Mouse (Mus musculus) embryonic facial prominence, embryonic 15.5 days (tissue): ENCODE measurements around the gene Nol11. TPM values are rescaled to one million over a fixed set of nuclear protein-coding genes. Genes with fewer than 3 reads are reported as not detected.
"Not testable (repeated sequence)": the region's sequence is repeated elsewhere in the genome, so short reads cannot be mapped to it uniquely, and the experiment has no call there.

ENCODE experiments used
- ATAC-seq: fragments of 200-750 bp; cut with Nextera tagmentation; 2 replicates; pipeline ENCODE4 v1.8.0; 2017; ENCODE audit warnings: low read depth, moderate TSS enrichment; ENCODE audit not compliant: insufficient number of reproducible peaks, low FRiP score, low TSS enrichment
- H3K27ac ChIP-seq: fragments of 300-500 bp; sonication (generic); replicated peaks from 2 replicates; pipeline ENCODE4 v1.5.1; 2015; ENCODE audit warnings: mild to moderate bottlenecking, inconsistent platforms
- H3K27me3 ChIP-seq: fragments of 300-500 bp; sonication (generic); 2 replicates; pipeline ENCODE4 v1.6.1; 2015; ENCODE audit warnings: inconsistent platforms
- H3K36me3 ChIP-seq: fragments of 300-500 bp; sonication (generic); 2 replicates; pipeline ENCODE4 v1.6.1; 2015; ENCODE audit warnings: mild to moderate bottlenecking, inconsistent platforms
- H3K4me1 ChIP-seq: fragments of 300-500 bp; sonication (generic); 2 replicates; pipeline ENCODE4 v1.6.1; 2015; ENCODE audit warnings: inconsistent platforms
- H3K4me2 ChIP-seq: fragments of 300-500 bp; sonication (generic); replicated peaks from 2 replicates; pipeline ENCODE4 v1.6.1; 2015; ENCODE audit warnings: mild to moderate bottlenecking, inconsistent platforms
- H3K4me3 ChIP-seq: fragments of 300-500 bp; sonication (generic); replicated peaks from 2 replicates; pipeline ENCODE4 v1.5.1; 2015; ENCODE audit warnings: mild to moderate bottlenecking, inconsistent platforms
- H3K9ac ChIP-seq: fragments of 300-500 bp; sonication (generic); 2 replicates; pipeline ENCODE4 v1.6.1; 2015; ENCODE audit warnings: inconsistent platforms
- H3K9me3 ChIP-seq: fragments of 300-500 bp; sonication (generic); replicated peaks from 2 replicates; pipeline ENCODE4 v1.6.1; 2016; ENCODE audit warnings: inconsistent platforms
- WGBS: fragments of 180-500 bp; shearing (Covaris S2); methylation state at CpG from one replicate; pipeline ENCODE4 v1.1.7; 2015; 5-methylcytosine and 5-hydroxymethylcytosine counted together
- polyA plus RNA-seq: library from polyadenylated mRNA; unstranded; fragments of >200 nt; fragmentation: Nextera tagmentation; extraction: Ambion mirVana; gene quantifications from 2 replicates; pipeline ENCODE4 v1.2.1, GENCODE M21; 2015

Nol11 gene
- polyA plus RNA-seq, 1 experiment from 2014 or later: 43.5 TPM

DNA sequence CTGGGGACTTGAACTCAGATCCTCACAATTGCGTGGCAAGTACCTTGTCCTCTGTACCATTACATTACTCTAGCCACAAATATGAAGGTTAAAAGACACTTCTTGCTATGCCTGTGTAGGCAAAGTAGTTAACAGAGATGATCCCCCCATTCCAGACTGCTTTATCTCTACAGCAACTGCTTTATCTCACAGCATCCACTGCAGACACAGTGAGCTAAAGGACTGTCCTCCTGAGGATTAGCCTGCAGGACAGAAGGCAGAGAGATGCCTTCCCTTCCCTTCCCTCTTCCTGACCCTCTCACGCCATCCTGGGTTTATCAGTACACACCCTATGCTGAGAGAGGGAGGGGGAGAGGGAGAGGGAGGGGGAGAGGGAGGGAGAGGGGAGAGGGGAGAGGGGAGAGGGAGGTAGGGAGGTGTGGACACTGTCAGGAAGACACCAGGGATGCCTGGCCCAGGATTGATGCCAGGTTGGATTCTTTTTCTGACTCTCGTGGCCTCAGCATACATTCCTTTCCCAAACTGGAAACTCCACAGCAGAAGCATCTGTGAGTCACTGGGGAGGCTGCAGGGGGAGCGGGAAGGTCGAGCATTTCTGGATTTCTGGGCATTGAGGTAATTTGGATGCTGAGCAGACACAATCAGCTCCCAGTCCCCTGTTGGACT, 32.1 kb downstream of the Nol11 start:
- 37% methylated on average over 5 of the region's 5 CpGs for WGBS
- Histone ChIP-seq H3K4me2 (no peak overlapping the region), H3K27ac (no peak overlapping the region), H3K4me1 (no peaks in the 10 kb centered on the region), H3K4me3 (no peak overlapping the region), H3K9ac (no peak overlapping the region), H3K27me3 (no peaks in the 10 kb centered on the region), H3K9me3 (no peaks in the 10 kb centered on the region), H3K36me3 (no peaks in the 10 kb centered on the region)
- no peak for ATAC-seq

DNA sequence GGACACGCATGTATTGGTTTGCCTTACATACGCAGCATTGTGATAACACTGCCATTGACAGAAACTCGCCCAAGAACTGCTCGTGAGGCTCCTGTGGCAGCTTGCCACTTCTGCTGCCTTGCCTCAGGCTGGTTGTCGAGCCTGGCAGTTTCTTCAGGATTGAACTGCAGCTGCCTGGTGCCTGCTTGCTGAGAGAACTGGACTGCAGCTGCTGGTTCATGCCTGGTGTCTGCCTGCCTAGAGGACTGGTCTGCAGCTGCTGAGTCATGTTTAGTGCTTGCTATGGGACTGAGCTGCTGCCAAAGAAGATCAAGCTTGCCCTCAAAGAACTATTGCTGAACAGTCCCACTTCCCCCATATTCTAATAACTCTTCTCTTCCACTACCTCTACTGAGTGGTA, 33.9 kb downstream of the Nol11 start:
- Histone ChIP-seq H3K4me2 (no peak overlapping the region), H3K27ac (no peak overlapping the region), H3K27me3 (no peaks in the 10 kb centered on the region), H3K9ac (no peak overlapping the region), H3K9me3 (no peaks in the 10 kb centered on the region), H3K4me3 (no peak overlapping the region), H3K4me1 (no peaks in the 10 kb centered on the region), H3K36me3 (no peaks in the 10 kb centered on the region)
- no peak for ATAC-seq
- 65% methylated on average over 5 of the region's 5 CpGs for WGBS

DNA sequence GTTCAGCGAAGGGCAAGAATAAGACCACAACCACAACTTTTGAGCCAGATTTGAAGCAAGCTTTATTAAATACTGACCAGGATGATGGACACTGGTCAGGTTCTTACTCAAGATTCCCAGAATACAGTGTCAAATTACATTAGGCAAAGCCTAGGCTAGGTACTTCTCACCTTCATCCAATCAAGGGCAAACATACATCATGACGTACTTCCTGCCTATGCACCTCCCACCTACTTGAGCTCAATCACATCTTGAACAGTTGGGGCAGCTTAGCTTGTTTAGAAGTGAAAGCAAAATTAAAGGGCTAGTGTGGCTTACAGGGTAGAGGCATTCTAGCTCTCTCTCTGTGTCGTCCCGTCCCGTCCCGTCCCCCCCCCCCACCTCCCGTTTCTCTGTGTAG, 34.8 kb downstream of the Nol11 start:
- Histone ChIP-seq H3K4me3 (no peak overlapping the region), H3K27me3 (no peaks in the 10 kb centered on the region), H3K4me1 (no peaks in the 10 kb centered on the region), H3K27ac (no peak overlapping the region), H3K36me3 (no peaks in the 10 kb centered on the region), H3K9ac (no peak overlapping the region), H3K9me3 (no peaks in the 10 kb centered on the region), H3K4me2 (no peak overlapping the region)
- 83% methylated on average over 7 of the region's 7 CpGs for WGBS
- no peak for ATAC-seq

DNA sequence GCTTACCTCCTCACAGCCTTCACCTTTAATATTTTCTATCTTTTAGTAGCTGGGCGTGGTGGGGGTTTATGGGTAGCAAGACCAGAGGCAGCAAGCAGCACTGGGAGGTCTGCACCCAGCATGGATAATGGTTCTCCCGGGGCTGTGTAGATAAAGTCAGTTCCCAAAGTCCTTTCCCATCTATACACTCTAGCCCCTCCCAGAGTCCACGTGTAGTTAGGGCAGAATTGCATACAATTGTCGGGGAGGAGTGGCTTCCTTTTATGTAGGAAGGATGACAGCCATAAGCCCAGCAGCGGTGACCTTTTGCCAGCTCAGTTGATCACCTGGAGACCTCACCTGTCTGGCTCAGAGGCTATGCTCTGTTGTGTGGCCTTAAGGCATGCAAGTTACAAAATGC, 35.5 kb downstream of the Nol11 start:
- no peak overlapping the region for H3K4me3 ChIP-seq
- no peaks in the 10 kb centered on the region for H3K36me3 ChIP-seq
- H3K4me2 ChIP-seq: no peak overlapping the region
- no peak overlapping the region for H3K9ac ChIP-seq
- WGBS: 69% methylated on average over 5 of the region's 5 CpGs
- H3K9me3 ChIP-seq: no peaks in the 10 kb centered on the region
- no peak overlapping the region for H3K27ac ChIP-seq
- no peaks in the 10 kb centered on the region for H3K27me3 ChIP-seq
- ATAC-seq: no peak; the same call in 1 of the 2 replicates
- H3K4me1 ChIP-seq: no peaks in the 10 kb centered on the region

DNA sequence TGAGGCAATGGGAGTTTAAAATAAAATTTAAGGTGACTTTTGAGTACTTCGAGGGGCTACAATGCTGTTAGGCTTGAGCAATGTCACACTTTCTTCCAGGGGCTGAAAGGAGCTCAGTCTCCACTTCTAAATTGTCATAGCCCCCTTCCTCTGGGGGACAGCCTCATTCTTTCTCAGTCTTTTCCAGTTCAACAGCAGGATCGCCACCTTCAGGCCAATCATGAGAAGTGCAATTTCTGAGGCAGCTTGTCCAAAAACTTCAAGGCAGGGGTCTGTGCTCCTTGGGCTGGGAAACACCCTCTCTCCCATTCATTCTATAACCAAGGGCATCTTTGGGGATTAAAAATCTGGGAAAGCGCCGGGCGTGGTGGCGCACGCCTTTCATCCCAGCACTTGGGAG, 37.4 kb downstream of the Nol11 start:
- Histone ChIP-seq H3K9ac (no peak overlapping the region), H3K36me3 (no peaks in the 10 kb centered on the region), H3K27ac (no peak overlapping the region), H3K4me2 (no peak overlapping the region), H3K4me3 (no peak overlapping the region), H3K4me1 (no peaks in the 10 kb centered on the region), H3K9me3 (no peaks in the 10 kb centered on the region), H3K27me3 (no peaks in the 10 kb centered on the region)
- ATAC-seq: no peak
- WGBS: 72% methylated on average over 7 of the region's 7 CpGs

DNA sequence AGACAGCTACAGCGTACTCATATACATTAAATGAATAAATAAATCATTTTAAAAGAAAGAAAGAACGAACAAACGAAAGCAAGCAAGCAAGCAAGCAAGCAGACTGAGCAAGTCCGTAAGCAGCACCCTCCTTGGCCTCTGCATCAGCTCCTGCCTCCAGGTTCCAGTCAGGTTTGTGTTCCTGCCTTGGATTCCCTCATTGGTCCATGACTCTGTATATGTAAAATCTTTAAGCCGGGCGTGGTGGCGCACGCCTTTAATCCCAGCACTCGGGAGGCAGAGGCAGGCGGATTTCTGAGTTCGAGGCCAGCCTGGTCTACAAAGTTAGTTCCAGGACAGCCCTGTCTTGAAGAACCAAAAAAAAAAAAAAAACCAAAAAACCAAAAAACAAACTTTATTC, 45.2 kb downstream of the Nol11 start:
- not testable (repeated sequence) for H3K4me1 ChIP-seq, H3K36me3 ChIP-seq, H3K9me3 ChIP-seq, H3K4me3 ChIP-seq, ATAC-seq, H3K9ac ChIP-seq, H3K27ac ChIP-seq, H3K27me3 ChIP-seq, H3K4me2 ChIP-seq
- WGBS: 92% methylated on average over 11 of the region's 11 CpGs

DNA sequence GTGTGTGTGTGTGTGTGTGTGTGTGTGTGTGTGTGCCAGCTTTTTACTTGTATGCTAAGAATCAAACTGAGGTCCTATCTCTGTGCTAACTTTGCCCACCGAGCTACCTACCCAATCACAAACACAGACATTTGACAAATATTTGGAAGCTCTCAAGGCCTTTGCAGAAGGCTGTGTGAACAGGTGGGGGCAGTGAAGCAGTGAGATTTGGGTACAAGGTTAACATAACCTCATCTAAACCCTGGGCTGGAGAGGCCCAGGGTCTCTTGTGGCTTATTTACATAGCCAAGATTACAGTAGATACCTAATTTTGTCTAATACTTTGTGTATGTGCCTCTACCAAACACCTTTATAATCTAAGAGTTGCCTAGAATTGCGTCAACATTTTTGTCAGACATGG, 46.8 kb downstream of the Nol11 start:
- no peak overlapping the region for H3K27ac ChIP-seq
- no peaks in the 10 kb centered on the region for H3K36me3 ChIP-seq
- H3K9ac ChIP-seq: no peak overlapping the region
- no peak overlapping the region for H3K4me2 ChIP-seq
- H3K4me3 ChIP-seq: no peak overlapping the region
- H3K9me3 ChIP-seq: no peaks in the 10 kb centered on the region
- WGBS: 80% methylated on average over 2 of the region's 2 CpGs
- no peaks in the 10 kb centered on the region for H3K27me3 ChIP-seq
- no peaks in the 10 kb centered on the region for H3K4me1 ChIP-seq
- no peak for ATAC-seq

DNA sequence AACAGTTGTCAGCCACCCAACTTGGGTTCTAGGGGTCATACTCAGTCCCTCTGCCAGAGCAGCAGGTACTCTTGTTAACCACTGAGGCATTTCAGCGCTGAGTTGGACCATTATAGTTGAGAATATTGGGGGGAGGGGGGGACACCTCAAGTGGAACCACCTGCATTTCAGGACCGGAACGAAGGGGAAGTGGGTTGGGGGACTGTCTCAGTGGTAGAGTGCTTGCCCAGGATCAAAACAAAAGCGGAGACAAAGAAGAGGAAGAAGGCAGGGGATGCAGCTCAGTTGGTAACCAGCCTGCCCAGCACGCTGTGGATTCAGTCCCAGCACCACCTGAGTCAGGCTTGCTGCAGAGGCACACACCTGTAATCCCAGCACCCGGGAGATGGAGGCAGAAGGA, 48.4 kb downstream of the Nol11 start:
- Histone ChIP-seq H3K36me3 (no peaks in the 10 kb centered on the region), H3K4me2 (no peak overlapping the region), H3K4me1 (no peaks in the 10 kb centered on the region), H3K9ac (no peak overlapping the region), H3K9me3 (no peaks in the 10 kb centered on the region), H3K27me3 (no peaks in the 10 kb centered on the region), H3K27ac (no peak overlapping the region), H3K4me3 (no peak overlapping the region)
- WGBS: 17% methylated on average over 6 of the region's 6 CpGs
- no peak for ATAC-seq

DNA sequence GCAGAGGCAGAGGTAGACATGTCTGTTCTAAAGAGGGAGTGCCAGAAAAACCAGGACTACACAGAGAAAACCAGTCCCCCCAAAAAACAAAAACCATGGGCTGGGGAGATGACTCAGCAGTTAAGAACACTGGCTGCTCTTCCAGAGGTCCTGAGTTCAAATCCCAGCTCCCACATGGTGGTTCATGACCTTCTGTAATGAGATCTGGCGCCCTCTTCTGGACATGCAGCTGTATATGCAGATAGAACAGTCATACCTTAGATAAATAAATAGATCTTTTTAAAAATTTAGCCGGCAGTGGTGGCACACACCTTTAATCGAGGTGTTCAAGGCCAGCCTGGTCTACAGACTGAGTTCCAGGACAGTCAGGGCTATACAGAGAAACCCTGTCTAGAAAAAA, 50.5 kb downstream of the Nol11 start:
- Histone ChIP-seq H3K9me3 (no peaks in the 10 kb centered on the region), H3K4me1 (no peaks in the 10 kb centered on the region), H3K27me3 (no peaks in the 10 kb centered on the region), H3K4me2 (no peak overlapping the region), H3K27ac (no peak overlapping the region), H3K4me3 (no peak overlapping the region), H3K36me3 (no peaks in the 10 kb centered on the region), H3K9ac (no peak overlapping the region)
- ATAC-seq: no peak
- WGBS: 72% methylated on average over 3 of the region's 3 CpGs

DNA sequence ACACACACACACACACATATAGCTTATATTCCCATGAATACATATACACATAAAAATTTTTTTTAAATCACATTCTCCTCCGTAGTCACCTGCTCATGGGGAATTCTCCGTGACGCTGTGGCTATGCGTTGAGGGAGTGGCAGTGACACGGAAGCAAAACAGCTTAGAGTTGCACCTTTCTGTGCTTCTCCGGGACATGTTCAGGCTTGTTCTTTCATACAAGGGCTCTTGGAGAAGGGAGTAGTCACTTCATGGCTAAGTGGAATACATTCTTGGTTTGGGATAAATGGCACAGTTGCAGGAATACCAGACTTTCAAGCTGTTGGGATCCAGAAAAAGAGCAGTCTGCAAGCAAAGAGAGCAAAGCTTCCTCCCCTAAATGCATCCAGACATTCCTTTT, 51.6 kb downstream of the Nol11 start:
- WGBS: 80% methylated on average over 6 of the region's 6 CpGs
- Histone ChIP-seq H3K27me3 (no peaks in the 10 kb centered on the region), H3K4me1 (peaks cover 2% of the 10 kb centered on the region), H3K9ac (no peak overlapping the region), H3K4me3 (no peak overlapping the region), H3K9me3 (no peaks in the 10 kb centered on the region), H3K27ac (no peak overlapping the region), H3K4me2 (no peak overlapping the region), H3K36me3 (no peaks in the 10 kb centered on the region)
- no peak for ATAC-seq

DNA sequence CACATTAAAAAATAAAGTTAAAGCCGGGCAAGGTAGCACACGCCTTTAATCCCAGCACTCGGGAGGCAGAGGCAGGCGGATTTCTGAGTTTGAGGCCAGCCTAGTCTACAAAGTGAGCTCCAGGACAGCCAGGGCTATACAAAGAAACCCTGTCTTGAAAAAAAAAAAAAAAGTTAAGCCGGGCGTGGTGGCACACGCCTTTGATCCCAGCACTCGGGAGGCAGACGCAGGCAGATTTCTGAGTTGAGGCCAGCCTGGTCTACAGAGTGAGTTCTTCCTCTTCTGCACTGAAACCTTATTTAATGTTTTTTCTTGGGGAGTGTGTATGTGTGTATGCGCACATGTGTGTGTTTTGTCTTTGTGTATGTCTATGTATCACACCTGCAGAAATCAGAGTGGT, 52.7 kb downstream of the Nol11 start:
- 96% methylated on average over 10 of the region's 10 CpGs for WGBS

DNA sequence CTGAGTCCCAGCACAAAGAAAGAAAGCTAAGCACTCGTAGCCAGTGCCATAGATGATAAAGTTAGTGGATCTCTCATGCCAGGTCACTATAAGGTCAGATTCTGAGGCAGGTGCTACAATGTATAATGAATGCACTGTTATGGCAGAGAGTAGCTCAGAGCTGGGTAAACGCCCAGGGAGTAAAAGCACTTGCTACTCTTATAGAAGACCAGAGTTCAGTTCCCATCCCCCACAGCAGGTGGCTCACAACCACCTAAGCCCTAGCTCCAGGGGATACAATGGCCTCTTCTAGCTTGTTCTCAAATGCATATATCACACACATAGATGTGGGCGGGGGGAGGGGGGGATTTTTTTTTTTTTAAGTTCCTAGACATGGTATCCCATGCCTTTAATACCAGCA, 53.4 kb downstream of the Nol11 start:
- H3K36me3 ChIP-seq: no peaks in the 10 kb centered on the region
- no peak overlapping the region for H3K4me3 ChIP-seq
- no peak overlapping the region for H3K4me2 ChIP-seq
- H3K27ac ChIP-seq: no peak overlapping the region
- H3K9me3 ChIP-seq: no peaks in the 10 kb centered on the region
- peaks cover 8% of the 10 kb centered on the region for H3K4me1 ChIP-seq
- H3K27me3 ChIP-seq: no peaks in the 10 kb centered on the region
- no peak overlapping the region for H3K9ac ChIP-seq
- WGBS: 45% methylated on average over 3 of the region's 3 CpGs
- no peak for ATAC-seq

More for the DNA sequence above, 52.7 kb downstream of the Nol11 start:
- H3K27me3 ChIP-seq, H3K4me1 ChIP-seq, H3K4me3 ChIP-seq, H3K4me2 ChIP-seq, H3K9ac ChIP-seq, H3K27ac ChIP-seq, ATAC-seq, H3K9me3 ChIP-seq, H3K36me3 ChIP-seq: not testable (repeated sequence)
